Mouse (Mus musculus) left cerebral cortex, adult 8-10 months (tissue): Measurements from ENCODE around the gene Zmym6. TPM values are rescaled to one million over a fixed set of nuclear protein-coding genes. Genes with fewer than 3 reads are reported as not detected.
A peak's percentile ranks its signal among the peaks of the same experiment; 100 is the strongest.
"Not testable (repeated sequence)": the region's sequence is repeated elsewhere in the genome, so short reads cannot be mapped to it uniquely, and the experiment has no call there.

Experiments used
- DNase-seq, 2 experiments: peaks; one replicate each; pipeline ENCODE4 v3.0.0; 2022; ENCODE audit warnings: low spot score in 2 of 2
- total RNA-seq, 4 experiments: library from RNA; stranded (reverse); gene quantifications; 2 replicates each; pipeline ENCODE4 v1.2.4; 2022

Gene Zmym6
- 10 to 100 TPM; 29.7 to 41.0 (median 36.2) TPM for total RNA-seq

- peak; percentile 93 to 97 for DNase-seq
These were observed at the start of gene Zmym6 for GRCm38 (mm10) chr4:127076875-127077548. TSS of gene Zmym6 (plus strand) at chr4:127077383.

GRCm38 (mm10) chr4:127037158-127037557, 40.0 kb upstream of the Zmym6 start:
- DNase-seq: no peak

- DNase-seq: no peak
These were observed 39.0 kb upstream of the Zmym6 start for GRCm38 (mm10) chr4:127037908-127038827.

DNA sequence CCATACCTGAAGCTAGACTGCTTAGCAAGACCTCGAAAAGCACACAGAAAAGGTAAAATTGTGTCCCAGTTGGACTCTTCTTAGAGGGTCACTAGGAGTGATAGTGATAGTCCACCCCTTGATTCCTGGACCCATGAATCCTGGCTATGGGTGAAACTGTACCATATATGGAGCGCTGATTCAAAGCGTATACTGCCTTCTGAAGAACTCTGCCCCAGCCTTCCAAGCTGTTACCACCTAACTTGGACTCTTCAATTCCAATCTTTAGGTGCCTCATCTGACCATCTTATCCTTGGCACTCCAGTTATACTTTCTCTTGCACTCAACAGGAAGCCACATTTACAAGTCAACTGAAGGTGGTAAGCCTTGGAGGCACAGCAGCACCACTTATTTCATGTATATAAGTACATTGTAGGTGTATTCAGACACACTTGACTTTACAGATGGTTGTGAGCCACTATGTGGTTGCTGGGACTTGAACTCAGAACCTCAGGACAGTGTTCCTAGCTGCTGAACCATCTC, 38.3 kb upstream of the Zmym6 start:
- DNase-seq: no peak

DNA sequence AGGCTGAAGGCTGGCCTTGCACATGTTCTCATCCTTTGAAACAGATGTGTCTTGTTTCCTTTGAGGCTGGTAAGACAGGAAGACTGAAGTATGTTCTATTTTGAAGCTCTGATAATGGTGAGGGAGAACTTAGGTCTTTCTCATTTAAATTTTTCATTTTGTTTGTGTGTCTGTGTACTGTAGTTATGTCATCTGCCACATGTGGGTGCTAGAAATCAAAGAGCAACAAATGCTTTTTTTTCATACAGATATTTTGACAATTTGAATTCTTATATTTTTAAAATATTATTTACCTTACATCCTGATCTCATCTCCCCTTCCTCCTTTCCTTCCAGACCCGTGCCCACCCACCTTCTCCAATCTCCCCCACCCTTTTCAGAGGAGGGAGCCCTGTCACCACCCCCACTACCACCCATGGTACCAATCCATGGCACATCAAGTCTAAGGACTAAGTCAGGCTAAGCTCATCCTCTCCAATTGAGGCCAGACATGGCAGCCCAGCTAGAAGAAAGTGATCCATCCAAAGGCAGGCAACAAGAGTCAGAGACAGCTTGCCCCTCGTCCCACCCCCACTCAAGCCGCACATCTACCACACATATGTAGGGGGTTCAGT, 37.2 kb upstream of the Zmym6 start:
- no peak for DNase-seq

- DNase-seq: no peak
These were observed 33.6 kb upstream of the Zmym6 start for GRCm38 (mm10) chr4:127043540-127043939.

DNA sequence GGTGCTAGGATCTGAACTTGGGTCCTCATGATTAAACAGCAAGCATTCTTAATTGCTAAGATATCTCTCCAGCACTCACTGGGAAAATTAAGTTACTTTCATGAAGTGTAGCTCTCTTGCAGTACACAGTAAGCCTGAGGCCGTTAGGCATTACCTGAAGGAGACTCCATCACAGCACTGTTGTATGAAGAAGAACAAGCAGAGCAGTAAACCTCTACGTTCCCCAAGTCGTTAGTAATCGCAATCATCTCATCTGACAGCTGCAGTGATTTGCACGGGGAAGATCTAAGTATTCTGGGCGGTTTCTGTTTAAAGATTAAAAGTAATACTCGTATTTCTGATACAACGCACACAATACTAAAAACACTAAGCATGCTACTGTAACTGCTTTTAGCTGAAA, 26.1 kb upstream of the Zmym6 start:
- no peak for DNase-seq

DNA sequence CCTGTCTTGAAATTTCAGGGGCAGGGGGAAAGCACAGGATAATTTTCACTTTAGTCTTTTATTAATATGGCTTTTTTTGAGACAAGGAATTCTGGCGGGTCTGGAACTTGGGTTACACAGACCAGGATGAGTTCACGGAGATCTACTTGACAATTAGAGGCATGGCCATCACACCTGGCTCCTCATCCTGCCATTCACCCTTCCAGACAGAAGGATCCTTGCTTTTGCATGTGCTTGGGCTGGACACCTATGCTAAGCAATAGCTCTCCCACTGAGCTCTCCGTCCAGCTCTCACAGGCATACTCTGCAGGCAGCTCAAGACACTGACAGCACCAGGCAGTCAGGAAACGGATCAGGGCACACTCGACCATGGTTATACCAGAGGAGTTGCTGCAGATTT, 24.1 kb upstream of the Zmym6 start:
- DNase-seq: no peak

DNA sequence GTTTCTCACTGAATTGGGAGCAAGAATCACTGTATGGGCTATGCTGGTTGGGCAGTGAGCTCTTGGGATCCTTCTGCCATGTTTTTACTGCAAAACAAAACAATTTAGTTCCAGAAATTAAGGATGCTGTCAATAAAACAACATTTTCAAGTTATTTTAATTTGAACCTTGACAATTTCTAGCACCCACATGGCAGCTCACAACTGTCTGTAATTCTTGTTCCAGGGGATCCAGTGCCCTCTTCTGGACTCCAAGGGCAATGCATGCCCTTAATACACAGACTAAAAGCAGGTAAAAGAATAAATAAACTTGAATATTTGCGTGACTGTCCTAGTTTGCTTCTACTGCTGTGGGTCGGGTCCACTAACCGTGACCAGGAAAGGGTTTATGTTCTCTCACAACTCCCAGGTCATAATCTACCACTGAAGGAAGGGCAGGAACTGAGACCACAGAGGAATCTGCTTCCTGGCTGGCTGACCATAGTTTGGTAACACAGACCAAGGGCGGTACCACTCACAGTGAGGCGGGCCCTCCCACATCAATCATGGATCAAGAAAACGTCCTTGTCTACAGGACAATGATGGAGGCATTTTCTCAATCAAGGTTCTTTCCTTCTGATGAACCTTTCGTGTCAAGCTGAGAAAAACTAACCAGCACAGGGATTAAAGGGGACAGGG, 22.5 kb upstream of the Zmym6 start:
- DNase-seq: no peak

DNA sequence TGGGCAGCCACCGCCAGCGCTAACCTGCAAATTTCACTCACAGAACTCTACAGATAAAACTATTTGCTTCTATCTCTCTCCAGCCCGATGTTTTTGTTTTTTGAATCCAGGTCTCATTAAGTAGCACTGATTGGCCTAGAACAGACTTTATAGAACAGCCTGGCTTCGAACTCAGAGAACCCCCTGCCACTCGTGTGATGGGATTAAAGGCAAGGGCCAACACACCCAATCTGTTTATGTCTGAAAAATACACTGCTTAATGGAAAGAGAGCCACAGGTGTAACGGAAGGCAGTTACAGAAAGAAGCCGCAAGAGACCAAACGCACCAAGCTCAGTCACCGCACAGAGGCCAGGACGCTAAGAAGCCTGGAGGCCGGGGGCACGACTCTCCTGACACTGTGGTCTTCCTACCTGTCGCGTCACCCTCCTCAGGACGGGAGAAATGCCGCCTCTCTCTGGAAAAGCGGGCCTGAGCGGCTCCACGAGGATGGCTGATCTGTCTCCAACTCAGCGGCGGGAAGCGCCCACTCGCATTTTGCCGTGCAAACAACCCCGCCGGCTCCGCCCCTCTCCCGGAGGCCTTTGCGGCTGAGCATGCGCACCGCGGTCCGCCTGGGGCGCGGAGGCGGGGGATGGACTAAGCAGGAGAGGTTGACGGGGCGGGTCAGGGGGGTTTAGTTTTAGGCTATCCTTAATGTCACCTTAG, 16.4 kb upstream of the Zmym6 start, which contains the start of gene Zmym1:
Zmym1 (minus strand) TSS at position 568 of the 706 bp plus-strand sequence.
- peak; percentile 81 to 83 for DNase-seq

DNA sequence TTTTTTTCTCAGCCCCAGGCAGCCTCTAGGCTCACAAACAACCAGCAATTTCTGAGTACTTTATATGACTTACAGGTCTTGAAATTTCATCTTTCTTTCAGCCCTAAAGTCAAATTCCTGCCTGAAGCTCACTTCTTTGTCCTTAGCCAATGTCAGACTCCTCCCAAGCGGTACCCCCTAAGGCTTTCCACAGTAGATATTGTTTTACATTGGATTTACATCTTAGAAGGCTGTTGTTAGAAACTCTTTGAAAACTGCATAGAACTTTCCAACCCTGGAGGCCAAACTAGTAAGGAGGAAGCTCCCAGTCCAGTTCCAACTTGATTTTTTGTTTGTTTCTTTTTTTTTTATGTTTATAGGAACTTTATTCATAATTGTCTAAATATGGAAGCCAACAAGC, 13.1 kb upstream of the Zmym6 start:
- no peak for DNase-seq

DNA sequence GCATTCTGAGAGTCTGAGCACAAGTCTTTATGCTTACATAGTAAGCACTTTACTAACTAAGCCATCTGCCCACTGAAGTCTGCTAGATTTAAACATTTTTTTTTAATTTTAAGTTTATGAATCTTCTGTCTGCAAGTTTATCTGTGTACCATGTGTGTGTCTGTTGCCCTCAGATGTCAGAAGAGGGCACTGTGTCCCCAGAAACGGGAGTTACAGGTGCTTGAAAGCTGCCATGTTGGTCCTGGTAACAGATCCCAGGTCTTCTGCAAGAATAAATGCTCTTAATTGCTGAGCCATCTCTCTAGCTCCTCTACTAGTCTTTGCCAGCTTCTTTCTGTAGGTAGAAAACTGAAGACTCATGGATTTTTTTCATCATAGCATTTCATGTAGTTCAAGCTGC, 2.3 kb upstream of the Zmym6 start:
- no peak for DNase-seq

DNA sequence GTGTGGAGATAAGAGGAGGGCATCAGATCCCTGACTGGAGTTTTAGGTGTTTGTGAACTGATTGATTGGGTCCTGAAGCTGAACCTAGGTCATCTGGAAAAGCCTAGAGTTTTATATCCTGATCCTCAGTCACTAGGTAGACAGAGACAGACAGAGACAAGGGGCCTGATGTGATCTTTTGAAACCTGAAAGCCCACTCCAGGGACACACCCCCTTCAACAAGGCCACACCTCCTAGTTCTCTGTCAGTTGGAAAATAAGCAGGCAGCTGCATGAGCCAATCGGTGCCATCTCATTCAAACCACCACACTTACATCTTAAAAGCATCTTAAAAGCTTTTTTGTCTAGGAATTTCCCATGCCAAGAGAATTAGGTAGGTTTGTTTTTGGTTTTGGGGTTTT, 3.6 kb downstream of the Zmym6 start:
- DNase-seq: no peak

- no peak for DNase-seq
These were observed 5.9 kb downstream of the Zmym6 start for GRCm38 (mm10) chr4:127083131-127083530.

DNA sequence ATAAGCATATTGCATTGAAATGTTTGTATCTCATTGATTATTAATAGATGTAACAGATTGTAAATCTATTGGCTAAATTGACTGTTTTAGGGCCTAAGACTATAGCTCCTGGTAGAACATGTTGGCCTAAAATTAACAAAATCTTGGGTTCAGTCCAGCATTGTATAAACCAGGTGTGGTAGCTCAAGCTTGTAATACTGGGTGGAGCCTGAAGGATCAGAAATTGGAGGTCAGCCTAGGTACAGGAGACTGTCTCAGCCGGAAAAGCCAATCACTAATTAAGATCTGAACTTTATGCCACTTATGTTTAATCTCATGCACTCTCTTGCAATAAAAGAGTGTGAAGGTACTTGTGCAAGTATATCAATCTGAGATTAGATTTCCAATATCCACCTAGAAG, 8.6 kb downstream of the Zmym6 start:
- DNase-seq: no peak

GRCm38 (mm10) chr4:127091188-127091587, 14.0 kb downstream of the Zmym6 start:
- DNase-seq: no peak

- no peak for DNase-seq
These were observed 17.9 kb downstream of the Zmym6 start for GRCm38 (mm10) chr4:127095090-127095489.

- DNase-seq: not testable (repeated sequence)
These were observed 22.4 kb downstream of the Zmym6 start for GRCm38 (mm10) chr4:127099552-127099951.

GRCm38 (mm10) chr4:127107566-127107965, 30.4 kb downstream of the Zmym6 start:
- no peak for DNase-seq

DNA sequence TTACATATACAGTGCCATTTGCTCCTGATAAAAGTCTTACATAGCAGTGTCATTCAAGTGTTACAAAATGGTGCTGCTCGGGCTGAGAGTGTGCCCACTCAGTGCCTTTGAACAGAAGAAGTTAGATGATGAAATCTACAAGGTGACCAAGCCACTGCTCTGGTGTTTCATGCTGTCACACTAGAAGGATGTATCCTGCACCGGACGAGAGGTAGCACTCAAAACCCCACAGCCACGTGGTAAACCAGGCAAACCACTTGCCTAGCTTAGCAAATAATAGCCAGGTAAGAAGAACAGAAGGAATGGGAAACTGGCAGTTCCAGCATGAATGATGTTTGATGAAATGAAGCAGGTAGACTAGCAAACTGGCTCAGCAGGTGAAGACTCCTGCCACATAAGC, 33.4 kb downstream of the Zmym6 start:
- no peak for DNase-seq

DNA sequence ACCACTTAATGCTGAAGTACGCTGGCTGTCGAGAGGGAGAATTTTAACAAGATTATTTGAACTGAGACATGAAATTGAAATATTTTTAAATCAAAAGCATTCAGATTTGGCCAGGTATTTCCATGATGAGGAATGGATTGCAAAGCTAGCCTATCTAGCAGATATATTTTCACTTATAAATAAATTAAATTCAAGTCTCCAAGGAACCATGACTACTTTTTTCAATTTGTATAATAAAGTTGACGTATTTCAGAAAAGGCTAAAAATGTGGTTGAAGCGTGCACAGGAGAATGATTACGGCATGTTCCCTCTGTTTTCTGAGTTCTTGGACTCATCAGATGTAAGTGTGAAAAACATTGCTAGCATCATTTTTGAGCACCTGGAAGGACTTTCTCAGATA, 46.2 kb downstream of the Zmym6 start, which contains the start of gene Tmem35b:
Tmem35b (plus strand) TSS at position 301 of the 400 bp plus-strand sequence.
- no peak for DNase-seq
